Mouse (Mus musculus) MEL (cell line): ENCODE measurements at regions not wholly inside any gene's neighbourhood (a gene's known extent, or its start where the extent isn't known, plus 50 kb on each side); places are given as distances from the start of the nearest gene placed in this dataset.

Experiments
- BHLHE40 ChIP-seq: IDR thresholded peaks from 2 replicates; pipeline ENCODE4 v1.6.1; 2012; ENCODE audit warnings: low read depth, mild to moderate bottlenecking, inconsistent platforms, low read length, improper control_type of control experiment, borderline replicate concordance
- CTCF ChIP-seq, 3 experiments: IDR thresholded peaks in 2 of 3; conservative IDR thresholded peaks in 1 of 3; 2 replicates each; pipeline ENCODE4 v1.5.1; 2011 to 2012; ENCODE audit warnings: low read length in 3 of 3, low read depth in 2 of 3, mild to moderate bottlenecking in 2 of 3, improper control_type of control experiment in 1 of 3, inconsistent platforms in 1 of 3, mixed read lengths in 1 of 3, moderate library complexity in 1 of 3; ENCODE audit not compliant: control insufficient read depth in 1 of 3, insufficient read depth in 1 of 3, poor library complexity in 1 of 3, severe bottlenecking in 1 of 3
- E2F4 ChIP-seq: IDR thresholded peaks from 2 replicates; pipeline ENCODE4 v1.6.1; 2011; ENCODE audit warnings: low read depth, low read length, improper control_type of control experiment, borderline replicate concordance
- EP300 ChIP-seq, 2 experiments: IDR thresholded peaks; 2 replicates each; pipeline ENCODE4 v1.6.1; 2011; ENCODE audit warnings: improper control_type of control experiment in 2 of 2, low read length in 2 of 2, low read depth in 1 of 2, mild to moderate bottlenecking in 1 of 2
- ETS1 ChIP-seq: IDR thresholded peaks from 2 replicates; pipeline ENCODE4 v1.6.1; 2012; ENCODE audit warnings: low read depth, mild to moderate bottlenecking, inconsistent platforms, low read length, improper control_type of control experiment, moderate library complexity
- MAFK ChIP-seq: IDR thresholded peaks from 2 replicates; pipeline ENCODE4 v1.6.1; 2011; ENCODE audit warnings: low read depth, mild to moderate bottlenecking, low read length, improper control_type of control experiment, borderline replicate concordance
- MXI1 ChIP-seq: IDR thresholded peaks from 2 replicates; pipeline ENCODE4 v1.6.1; 2011; ENCODE audit warnings: mild to moderate bottlenecking, low read depth, low read length, improper control_type of control experiment
- NELFE ChIP-seq: IDR thresholded peaks from 2 replicates; pipeline ENCODE4 v1.6.1; 2011; ENCODE audit warnings: low read depth, low read length, improper control_type of control experiment
- POLR2A ChIP-seq, 2 experiments: IDR thresholded peaks; 2 replicates each; pipeline ENCODE4 v1.6.1; 2011 to 2012; ENCODE audit warnings: low read length in 2 of 2, mild to moderate bottlenecking in 2 of 2, control low read depth in 1 of 2, improper control_type of control experiment in 1 of 2, low read depth in 1 of 2, moderate library complexity in 1 of 2; ENCODE audit not compliant: control insufficient read depth in 1 of 2, insufficient read depth in 1 of 2, poor library complexity in 1 of 2
- ZC3H11A ChIP-seq: IDR thresholded peaks from 2 replicates; pipeline ENCODE4 v1.6.1; 2012; ENCODE audit warnings: low read depth, mild to moderate bottlenecking, inconsistent platforms, low read length, improper control_type of control experiment
- ZNF384 ChIP-seq: IDR thresholded peaks from 2 replicates; pipeline ENCODE4 v1.6.1; 2012; ENCODE audit warnings: low read depth, mild to moderate bottlenecking, inconsistent platforms, low read length, improper control_type of control experiment

DNA sequence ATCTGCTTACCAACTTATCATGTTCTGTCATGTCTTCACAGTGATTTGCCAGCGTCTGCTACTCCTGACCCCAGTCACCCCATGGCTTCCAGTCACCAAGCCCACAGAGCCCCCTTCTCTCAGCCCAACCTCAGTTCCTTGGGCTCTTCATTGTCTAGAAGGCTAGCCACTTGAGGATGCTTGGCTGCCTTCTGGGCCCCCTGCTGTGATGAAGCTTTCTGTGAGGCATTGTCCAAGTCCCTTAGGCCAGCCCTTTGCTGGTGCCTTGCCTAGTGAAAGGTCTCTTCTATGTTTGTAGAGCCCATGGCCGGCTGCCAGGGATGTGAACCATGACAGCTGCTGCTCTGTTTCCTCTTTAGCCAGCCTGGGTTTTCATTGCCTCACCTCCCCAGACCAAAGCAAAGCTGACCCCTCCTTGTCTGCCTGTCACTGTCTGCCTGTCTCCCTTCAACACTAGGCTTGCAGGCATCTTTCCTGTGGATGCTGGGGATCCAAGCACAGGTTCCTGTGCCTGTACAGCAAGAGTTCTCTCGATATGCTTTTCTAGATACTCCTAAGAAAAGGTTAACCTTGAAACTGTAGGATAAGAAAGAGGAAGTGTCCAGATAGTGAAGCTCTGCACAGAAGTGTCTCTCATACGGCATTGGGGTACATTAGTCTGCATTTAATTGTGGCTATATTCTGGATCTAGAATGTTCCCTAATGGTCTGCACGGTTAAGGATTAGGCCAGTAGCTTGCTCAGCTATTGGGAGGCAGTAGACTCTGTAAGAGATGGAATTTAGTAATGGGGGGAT is 149.5 kb downstream of the Qrsl1 start:
- TF ChIP-seq MXI1 = no peak
- TF ChIP-seq POLR2A (IDR thresholded peaks at IDR 0.05; ENCODE audit: control insufficient read depth in 1 of 2, insufficient read depth in 1 of 2, low read depth in 1 of 2, low read length in 2 of 2, poor library complexity in 1 of 2) = no peak
- TF ChIP-seq ZNF384 = no peak
- TF ChIP-seq BHLHE40 = no peak
- TF ChIP-seq MAFK = no peak
- TF ChIP-seq CTCF (IDR thresholded peaks at IDR 0.05 in 2 of 3, conservative IDR thresholded peaks at IDR 0.05 in 1 of 3; ENCODE audit: control insufficient read depth in 1 of 3, insufficient read depth in 1 of 3, low read depth in 2 of 3, low read length in 3 of 3, poor library complexity in 1 of 3, severe bottlenecking in 1 of 3) = no peak
- TF ChIP-seq NELFE = no peak
- no peak for TF ChIP-seq E2F4
- no peak for TF ChIP-seq ZC3H11A
- TF ChIP-seq EP300 (IDR thresholded peaks at IDR 0.05; ENCODE audit: low read depth in 1 of 2, low read length in 2 of 2) = peak in 1 of 2 experiments; percentile 78; a peak in 3 of 4 replicates
- TF ChIP-seq ETS1 = no peak; the same call in 1 of the 2 replicates
